Mouse (Mus musculus): Measurements from ENCODE around the gene Gm10134. TPM values are rescaled to one million over a fixed set of nuclear protein-coding genes. Genes with fewer than 3 reads are reported as not detected.

The Gm10134 gene
- polyA plus RNA-seq, 1 experiment from 2014 or later = 1.8 TPM

DNA sequence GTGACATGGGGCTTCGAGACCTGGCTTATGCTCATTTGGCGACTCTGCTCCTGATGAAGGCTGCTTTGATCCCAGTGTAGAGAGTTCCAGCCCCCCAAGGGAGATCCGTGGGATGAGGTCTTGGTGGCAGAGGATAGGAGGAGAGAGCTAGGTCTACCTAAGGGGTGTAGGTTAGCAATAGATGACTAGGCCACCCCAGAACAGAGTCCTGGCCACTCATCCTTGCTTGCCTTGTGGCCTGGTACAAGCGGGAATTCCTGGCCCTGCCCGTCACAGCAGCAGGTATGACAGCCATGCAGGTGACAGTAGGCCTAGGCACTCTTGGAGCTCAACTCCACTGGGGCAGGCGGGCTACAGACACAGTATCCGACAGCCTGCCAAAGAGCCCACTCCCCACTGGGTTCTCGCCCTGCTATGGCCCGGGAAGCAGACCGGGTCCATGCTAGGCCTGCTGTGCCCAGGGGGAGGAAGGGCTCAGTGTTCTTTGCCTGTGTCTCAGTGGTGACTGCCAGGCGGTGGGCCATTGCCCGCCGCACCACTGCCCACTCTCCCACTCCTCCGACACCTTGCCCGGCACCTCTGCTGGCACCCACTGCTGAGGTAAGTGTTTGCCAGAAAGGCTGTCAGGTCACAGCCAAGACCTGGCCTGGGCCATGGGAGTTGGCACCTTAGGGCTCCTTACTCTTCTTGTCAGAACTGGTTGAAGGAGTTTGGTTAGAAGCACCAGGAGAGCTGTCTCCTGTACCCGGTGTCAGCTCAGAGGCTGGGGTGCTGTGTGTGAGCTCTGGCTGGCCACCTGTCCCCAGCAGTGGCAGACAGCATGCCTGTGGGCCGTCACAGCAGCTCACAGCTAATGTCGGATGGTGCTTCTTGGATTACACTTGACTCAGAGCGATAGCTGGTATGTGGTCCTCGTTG lies 21.8 kb downstream of the Gm10134 start:
- H3K36me3 ChIP-seq (ENCODE audit: control insufficient read depth, insufficient read depth) = no peaks in the 10 kb centered on the region
- ATAC-seq = no peak
- no peaks in the 10 kb centered on the region for H3K9me3 ChIP-seq (ENCODE audit: control insufficient read depth, low read length)
- WGBS = 88% methylated on average over 20 of the region's 20 CpGs
- no peaks in the 10 kb centered on the region for H3K27me3 ChIP-seq (replicated peaks; ENCODE audit: control insufficient read depth, insufficient read depth, low read length)
- no peak overlapping the region for H3K4me3 ChIP-seq (replicated peaks; ENCODE audit: low read length)
- H3K9ac ChIP-seq (replicated peaks; ENCODE audit: low read depth, low read length) = no peak overlapping the region
- H3K4me2 ChIP-seq (ENCODE audit: low read length) = no peak overlapping the region
- no peak overlapping the region for H3K27ac ChIP-seq (ENCODE audit: low read length)
- H3K4me1 ChIP-seq (replicated peaks; ENCODE audit: control insufficient read depth, insufficient read depth, low read length) = peaks cover 55% of the 10 kb centered on the region

DNA sequence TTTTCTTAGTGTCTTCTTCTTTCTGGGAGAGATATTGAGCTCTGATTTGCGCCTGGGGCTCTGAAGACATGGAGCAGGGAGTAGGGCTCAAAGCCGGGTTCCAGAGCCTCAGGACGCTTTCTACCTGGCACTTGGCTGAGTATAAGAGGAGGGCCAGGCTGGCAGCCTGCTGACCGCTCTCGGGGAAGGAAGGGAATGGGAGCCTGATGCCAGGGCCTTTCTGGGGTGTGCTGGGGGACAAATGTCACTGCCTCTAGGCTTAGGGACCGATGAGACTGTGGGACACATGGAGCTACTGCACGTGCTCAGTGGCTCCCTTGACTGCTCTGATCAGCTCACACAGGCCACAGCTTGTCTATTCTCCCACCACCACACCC lies 22.4 kb downstream of the Gm10134 start:
- ATAC-seq = no peak
- Histone ChIP-seq H3K4me1 (replicated peaks; ENCODE audit: control insufficient read depth, insufficient read depth, low read length) (peaks cover 60% of the 10 kb centered on the region), H3K27ac (ENCODE audit: low read length) (no peak overlapping the region), H3K9ac (replicated peaks; ENCODE audit: low read depth, low read length) (no peak overlapping the region), H3K4me3 (replicated peaks; ENCODE audit: low read length) (no peak overlapping the region), H3K4me2 (ENCODE audit: low read length) (no peak overlapping the region), H3K27me3 (replicated peaks; ENCODE audit: control insufficient read depth, insufficient read depth, low read length) (no peaks in the 10 kb centered on the region), H3K36me3 (ENCODE audit: control insufficient read depth, insufficient read depth) (no peaks in the 10 kb centered on the region), H3K9me3 (ENCODE audit: control insufficient read depth, low read length) (no peaks in the 10 kb centered on the region)
- 83% methylated on average over 7 of the region's 7 CpGs for WGBS

DNA sequence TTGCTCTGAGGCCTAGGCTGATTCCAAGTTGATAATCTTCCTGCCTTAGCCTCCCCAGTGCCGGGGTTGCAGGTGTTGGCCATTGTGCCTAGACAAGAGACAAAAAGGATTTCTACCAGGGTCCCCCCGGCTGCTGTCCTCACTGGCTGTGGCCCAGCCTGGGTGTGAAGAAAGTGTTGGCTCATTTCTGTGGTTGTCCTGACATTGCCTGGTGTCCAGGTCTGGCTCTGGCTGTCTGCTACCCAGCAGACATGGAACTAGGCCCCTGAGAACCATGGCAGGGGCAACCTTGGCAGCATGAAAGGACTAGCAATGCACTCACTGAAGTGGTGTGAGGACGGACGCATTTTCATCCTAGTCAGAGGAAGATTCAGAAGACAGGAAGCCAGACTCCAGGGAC lies 24.0 kb downstream of the Gm10134 start:
- Histone ChIP-seq H3K4me2 (ENCODE audit: low read length) (no peak overlapping the region), H3K27ac (ENCODE audit: low read length) (no peak overlapping the region), H3K4me3 (replicated peaks; ENCODE audit: low read length) (no peak overlapping the region), H3K4me1 (replicated peaks; ENCODE audit: control insufficient read depth, insufficient read depth, low read length) (peaks cover 60% of the 10 kb centered on the region), H3K36me3 (ENCODE audit: control insufficient read depth, insufficient read depth) (no peaks in the 10 kb centered on the region), H3K27me3 (replicated peaks; ENCODE audit: control insufficient read depth, insufficient read depth, low read length) (no peaks in the 10 kb centered on the region), H3K9me3 (ENCODE audit: control insufficient read depth, low read length) (no peaks in the 10 kb centered on the region), H3K9ac (replicated peaks; ENCODE audit: low read depth, low read length) (no peak overlapping the region)
- ATAC-seq = no peak
- WGBS = 64% methylated on average over 4 of the region's 4 CpGs

DNA sequence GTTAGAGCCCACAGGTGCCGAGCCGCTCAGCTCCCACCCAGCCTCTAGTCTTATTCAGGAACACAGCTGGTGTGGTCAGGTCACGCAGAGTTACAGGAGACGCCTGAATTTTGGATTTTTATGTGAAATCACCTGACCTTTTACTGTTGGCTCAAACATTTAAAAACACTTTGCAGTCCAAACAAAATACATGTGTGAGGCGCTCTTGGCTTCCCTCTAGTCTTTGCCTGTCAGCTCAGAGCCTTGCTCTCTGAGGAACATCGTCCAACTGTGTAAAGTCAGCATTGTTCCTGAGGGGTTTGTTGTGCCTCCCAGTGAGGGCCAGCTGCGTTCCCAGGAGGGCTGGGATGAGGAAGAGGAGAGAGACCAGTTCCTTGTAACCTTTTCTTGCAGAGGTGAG lies 24.4 kb downstream of the Gm10134 start:
- Histone ChIP-seq H3K4me3 (replicated peaks; ENCODE audit: low read length) (no peak overlapping the region), H3K4me2 (ENCODE audit: low read length) (no peak overlapping the region), H3K27ac (ENCODE audit: low read length) (no peak overlapping the region), H3K27me3 (replicated peaks; ENCODE audit: control insufficient read depth, insufficient read depth, low read length) (no peaks in the 10 kb centered on the region), H3K4me1 (replicated peaks; ENCODE audit: control insufficient read depth, insufficient read depth, low read length) (peaks cover 60% of the 10 kb centered on the region), H3K9me3 (ENCODE audit: control insufficient read depth, low read length) (no peaks in the 10 kb centered on the region), H3K9ac (replicated peaks; ENCODE audit: low read depth, low read length) (no peak overlapping the region), H3K36me3 (ENCODE audit: control insufficient read depth, insufficient read depth) (no peaks in the 10 kb centered on the region)
- WGBS = 60% methylated on average over 7 of the region's 7 CpGs
- no peak for ATAC-seq

DNA sequence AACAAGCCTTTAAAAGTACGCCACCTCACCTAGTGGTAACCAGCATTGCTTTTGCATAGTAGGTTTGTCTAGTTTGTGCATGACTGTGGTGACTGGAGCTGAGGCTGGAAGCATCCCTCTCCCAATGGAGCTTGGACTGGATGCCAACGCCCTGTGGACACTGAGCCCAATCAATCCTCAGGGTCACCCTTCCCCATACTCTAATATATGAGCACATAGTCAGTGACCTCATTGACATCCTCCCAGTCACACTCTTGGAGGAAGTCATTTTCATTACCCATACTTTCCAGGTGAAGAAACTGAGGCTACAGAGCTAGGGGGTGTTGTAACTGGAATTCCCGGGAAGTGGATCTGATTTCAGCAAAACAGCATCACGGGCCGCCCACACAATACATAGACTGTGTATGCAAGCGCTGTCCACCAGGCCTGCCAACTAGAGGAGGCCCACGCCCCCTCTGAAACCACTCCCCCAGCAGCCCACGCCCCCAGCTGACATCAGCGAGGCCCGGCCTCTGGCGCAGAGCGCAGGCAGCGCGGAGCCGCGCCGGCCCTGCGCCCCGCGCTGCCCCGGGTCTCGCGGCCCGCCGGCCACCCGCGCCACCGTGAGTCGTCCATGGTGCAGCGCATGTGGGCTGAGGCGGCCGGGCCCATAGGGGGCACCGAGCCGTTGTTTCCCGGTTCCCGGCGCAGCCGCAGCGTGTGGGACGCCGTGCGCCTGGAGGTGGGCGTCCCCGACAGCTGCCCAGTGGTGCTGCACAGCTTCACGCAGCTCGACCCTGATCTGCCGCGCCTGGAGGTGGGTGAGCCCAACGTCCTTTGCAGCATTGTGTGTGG lies 27.3 kb downstream of the Gm10134 start:
- ATAC-seq = peak; percentile 91
- 2% methylated on average over 49 of the region's 49 CpGs for WGBS
- Histone ChIP-seq H3K4me2 (ENCODE audit: low read length) (peak overlapping the region; percentile 82), H3K27me3 (replicated peaks; ENCODE audit: control insufficient read depth, insufficient read depth, low read length) (no peaks in the 10 kb centered on the region), H3K36me3 (ENCODE audit: control insufficient read depth, insufficient read depth) (no peaks in the 10 kb centered on the region), H3K27ac (ENCODE audit: low read length) (peak overlapping the region; percentile 81), H3K4me3 (replicated peaks; ENCODE audit: low read length) (peak overlapping the region; percentile 59), H3K9me3 (ENCODE audit: control insufficient read depth, low read length) (no peaks in the 10 kb centered on the region), H3K4me1 (replicated peaks; ENCODE audit: control insufficient read depth, insufficient read depth, low read length) (peaks cover 67% of the 10 kb centered on the region), H3K9ac (replicated peaks; ENCODE audit: low read depth, low read length) (peak overlapping the region; percentile 78)

DNA sequence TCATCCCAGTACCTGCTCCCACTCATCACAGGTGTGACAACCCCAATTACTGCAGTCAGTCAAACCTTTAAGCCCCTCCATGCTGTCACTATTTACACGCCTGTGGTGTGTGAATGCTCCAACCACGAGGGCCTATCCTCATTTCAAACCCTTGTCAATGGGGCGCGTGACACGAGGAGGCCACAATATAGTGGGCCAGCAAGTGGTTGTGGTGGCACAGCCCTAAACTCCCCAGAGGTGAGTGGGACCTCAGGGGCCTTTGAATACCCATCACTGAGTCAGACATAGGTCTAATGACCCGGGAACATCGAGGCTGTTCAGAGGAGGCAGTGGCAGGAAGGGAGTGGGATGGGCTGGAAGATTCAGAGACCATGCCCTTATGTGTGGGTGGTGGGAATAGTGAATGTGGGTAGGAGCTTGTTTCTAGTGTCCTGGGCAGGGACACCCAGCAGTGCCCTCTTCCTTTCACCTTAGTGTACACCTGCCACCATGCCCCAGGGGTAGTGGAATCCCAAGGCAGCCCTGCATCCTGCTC lies 28.1 kb downstream of the Gm10134 start:
- H3K4me2 ChIP-seq (ENCODE audit: low read length) = peak overlapping the region; percentile 82
- peak overlapping the region; percentile 78 for H3K9ac ChIP-seq (replicated peaks; ENCODE audit: low read depth, low read length)
- H3K27ac ChIP-seq (ENCODE audit: low read length) = peak overlapping the region; percentile 81
- H3K4me3 ChIP-seq (replicated peaks; ENCODE audit: low read length) = peak overlapping the region; percentile 59
- WGBS = 57% methylated on average over 7 of the region's 7 CpGs
- no peaks in the 10 kb centered on the region for H3K36me3 ChIP-seq (ENCODE audit: control insufficient read depth, insufficient read depth)
- H3K9me3 ChIP-seq (ENCODE audit: control insufficient read depth, low read length) = no peaks in the 10 kb centered on the region
- no peaks in the 10 kb centered on the region for H3K27me3 ChIP-seq (replicated peaks; ENCODE audit: control insufficient read depth, insufficient read depth, low read length)
- H3K4me1 ChIP-seq (replicated peaks; ENCODE audit: control insufficient read depth, insufficient read depth, low read length) = peaks cover 72% of the 10 kb centered on the region
- ATAC-seq = no peak

DNA sequence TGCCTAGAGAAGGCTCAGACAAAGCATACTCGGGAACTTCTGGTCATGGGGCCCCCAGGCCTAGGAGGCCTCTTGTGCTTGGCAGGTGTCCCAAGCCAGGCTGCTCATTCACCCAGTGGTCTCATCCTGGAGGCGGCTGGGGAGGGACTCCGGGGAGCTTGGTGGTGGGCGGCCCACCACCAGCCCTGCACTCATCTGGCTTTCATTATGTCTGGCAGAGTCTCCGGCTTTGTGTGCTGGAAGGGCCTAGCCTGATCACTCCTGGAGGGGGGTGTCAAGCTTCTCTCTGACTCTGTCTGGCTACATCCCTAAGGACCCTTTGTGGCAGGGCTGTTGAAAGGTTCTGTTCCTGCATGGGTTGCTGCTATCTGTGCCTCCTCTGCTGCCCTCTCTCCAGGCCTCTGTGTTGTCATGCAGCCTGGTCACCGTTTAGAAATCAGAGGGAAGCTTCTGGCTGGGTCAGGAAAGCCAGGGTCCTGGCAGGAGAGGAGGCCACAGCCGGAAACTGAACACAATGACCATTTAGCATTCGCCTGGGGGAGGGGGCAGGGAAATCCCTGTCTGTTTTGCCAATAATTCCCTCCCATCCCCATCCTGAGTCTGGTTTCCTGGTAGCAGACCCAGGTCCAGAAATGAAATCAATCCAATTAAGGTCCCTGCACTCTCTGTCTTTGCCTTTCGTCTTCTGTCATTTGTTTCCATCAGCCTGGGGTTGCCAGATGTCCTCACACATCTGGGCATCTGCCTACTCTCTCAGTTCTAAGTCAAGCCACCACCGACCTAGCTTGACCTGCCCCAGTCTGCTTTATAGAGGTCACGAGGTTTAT lies 28.8 kb downstream of the Gm10134 start:
- ATAC-seq = peak; percentile 10; the same call in 1 of the 2 replicates
- Histone ChIP-seq H3K9ac (replicated peaks; ENCODE audit: low read depth, low read length) (peak overlapping the region; percentile 78), H3K9me3 (ENCODE audit: control insufficient read depth, low read length) (no peaks in the 10 kb centered on the region), H3K36me3 (ENCODE audit: control insufficient read depth, insufficient read depth) (no peaks in the 10 kb centered on the region), H3K4me3 (replicated peaks; ENCODE audit: low read length) (peak overlapping the region; percentile 59), H3K27ac (ENCODE audit: low read length) (peak overlapping the region; percentile 81), H3K27me3 (replicated peaks; ENCODE audit: control insufficient read depth, insufficient read depth, low read length) (no peaks in the 10 kb centered on the region), H3K4me2 (ENCODE audit: low read length) (peak overlapping the region; percentile 82), H3K4me1 (replicated peaks; ENCODE audit: control insufficient read depth, insufficient read depth, low read length) (peaks cover 74% of the 10 kb centered on the region)
- 24% methylated on average over 11 of the region's 11 CpGs for WGBS

DNA sequence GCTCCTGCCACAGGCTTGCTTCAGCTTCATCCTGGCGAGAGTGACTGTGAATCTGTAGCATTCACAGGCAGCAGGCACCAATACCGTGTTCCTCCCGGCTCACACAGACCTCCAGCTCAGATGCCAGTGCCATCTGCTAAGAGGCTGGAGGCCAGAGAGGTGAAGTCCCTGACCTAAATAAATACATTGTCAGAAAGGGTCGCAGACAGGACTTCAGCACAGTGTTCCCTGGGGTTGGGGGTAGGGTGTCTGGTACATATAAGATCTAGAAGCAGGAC lies 29.3 kb downstream of the Gm10134 start:
- 23% methylated on average over 4 of the region's 4 CpGs for WGBS

More for the DNA sequence above, 29.3 kb downstream of the Gm10134 start:
- H3K4me2 ChIP-seq (ENCODE audit: low read length) = peak overlapping the region; percentile 82
- H3K4me3 ChIP-seq (replicated peaks; ENCODE audit: low read length) = no peak overlapping the region; the same call in 1 of the 2 replicates
- no peaks in the 10 kb centered on the region for H3K9me3 ChIP-seq (ENCODE audit: control insufficient read depth, low read length)
- H3K36me3 ChIP-seq (ENCODE audit: control insufficient read depth, insufficient read depth) = no peaks in the 10 kb centered on the region
- no peak for ATAC-seq
- H3K27me3 ChIP-seq (replicated peaks; ENCODE audit: control insufficient read depth, insufficient read depth, low read length) = no peaks in the 10 kb centered on the region
- H3K9ac ChIP-seq (replicated peaks; ENCODE audit: low read depth, low read length) = peak overlapping the region; percentile 45; the same call in 1 of the 2 replicates
- peaks cover 79% of the 10 kb centered on the region for H3K4me1 ChIP-seq (replicated peaks; ENCODE audit: control insufficient read depth, insufficient read depth, low read length)
- peak overlapping the region; percentile 81 for H3K27ac ChIP-seq (ENCODE audit: low read length)
